Mouse (Mus musculus) ES-E14 (cell line): Measurements from ENCODE around the gene Ndufs4.

Source experiments
- HCFC1 ChIP-seq: IDR thresholded peaks from 2 replicates; pipeline ENCODE4 v1.6.1; 2012; ENCODE audit warnings: low read length, inconsistent platforms, borderline replicate concordance; ENCODE audit not compliant: insufficient read depth
- ZC3H11A ChIP-seq: IDR thresholded peaks from 2 replicates; pipeline ENCODE4 v1.6.1; 2012; ENCODE audit warnings: low read depth, mild to moderate bottlenecking, inconsistent platforms, low read length, borderline replicate concordance
- ZNF384 ChIP-seq: IDR thresholded peaks from 2 replicates; pipeline ENCODE4 v1.6.1; 2012; ENCODE audit warnings: low read depth, low read length, inconsistent platforms

DNA sequence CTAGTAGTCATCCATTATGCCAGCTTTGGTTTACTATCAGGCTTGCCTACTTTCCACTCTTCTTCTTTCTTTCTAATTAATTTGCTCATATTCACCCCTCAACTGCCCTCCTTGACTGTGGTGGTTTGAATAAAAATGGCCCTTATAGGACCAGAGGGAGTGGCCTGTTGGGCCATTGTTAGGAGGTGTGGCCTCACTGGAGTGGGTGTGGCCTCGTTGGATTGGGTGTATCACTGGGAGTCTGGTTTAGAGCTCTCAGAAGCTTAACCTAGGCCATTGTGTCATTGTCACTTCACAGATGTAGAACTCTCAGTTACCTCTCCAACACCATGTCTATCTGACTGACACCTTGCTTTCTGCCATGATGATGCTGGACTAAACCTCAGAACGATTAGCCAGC, 10.8 kb upstream of the Ndufs4 start:
- TF ChIP-seq HCFC1 (no peak), ZNF384 (no peak), ZC3H11A (no peak)
